Mouse (Mus musculus) limb, embryonic 14.5 days (tissue): ENCODE measurements at regions not wholly inside any gene's neighbourhood (a gene's known extent, or its start where the extent isn't known, plus 50 kb on each side); places are given as distances from the start of the nearest gene placed in this dataset.

Source experiments
- ATAC-seq: fragments of 200-750 bp; cut with Nextera tagmentation; 2 replicates; pipeline ENCODE4 v1.8.0; 2017; ENCODE audit warnings: low read depth, moderate number of reproducible peaks, moderate TSS enrichment; ENCODE audit not compliant: low FRiP score
- DNase-seq: peaks from one replicate; pipeline ENCODE4 v3.0.0-alpha.2; 2015; ENCODE audit warnings: low spot score
- H3K27ac ChIP-seq: fragments of 300-500 bp; sonication (generic); replicated peaks from 2 replicates; pipeline ENCODE4 v1.5.1; 2014; ENCODE audit warnings: low read depth, mild to moderate bottlenecking, low read length, moderate library complexity, mixed read lengths
- H3K27me3 ChIP-seq: fragments of 300-500 bp; sonication (generic); 2 replicates; pipeline ENCODE4 v1.6.1; 2014; ENCODE audit warnings: low read length, mixed read lengths; ENCODE audit not compliant: control insufficient read depth, insufficient read depth
- H3K36me3 ChIP-seq: fragments of 300-500 bp; sonication (generic); 2 replicates; pipeline ENCODE4 v1.6.1; 2014; ENCODE audit warnings: mild to moderate bottlenecking, low read length, moderate library complexity, mixed read lengths; ENCODE audit not compliant: control insufficient read depth, insufficient read depth
- H3K4me1 ChIP-seq: fragments of 300-500 bp; sonication (generic); 2 replicates; pipeline ENCODE4 v1.6.1; 2014; ENCODE audit warnings: antibody characterized with exemption, low read length, mixed read lengths; ENCODE audit not compliant: control insufficient read depth, insufficient read depth
- H3K4me2 ChIP-seq: fragments of 300-500 bp; sonication (generic); replicated peaks from 2 replicates; pipeline ENCODE4 v1.6.1; 2014; ENCODE audit warnings: low read depth, mild to moderate bottlenecking, low read length, moderate library complexity; ENCODE audit not compliant: severe bottlenecking
- H3K4me3 ChIP-seq: fragments of 300-500 bp; sonication (generic); replicated peaks from 2 replicates; pipeline ENCODE4 v1.5.1; 2014; ENCODE audit warnings: low read length
- H3K9ac ChIP-seq: fragments of 300-500 bp; sonication (generic); 2 replicates; pipeline ENCODE4 v1.6.1; 2014; ENCODE audit warnings: mild to moderate bottlenecking, low read depth, low read length, moderate library complexity; ENCODE audit not compliant: severe bottlenecking
- H3K9me3 ChIP-seq: fragments of 300-500 bp; sonication (generic); 2 replicates; pipeline ENCODE4 v1.6.1; 2016; ENCODE audit warnings: low read length; ENCODE audit not compliant: control insufficient read depth
- POLR2A ChIP-seq: fragments of 200-500 bp; IDR thresholded peaks from 2 replicates; pipeline ENCODE4 v1.8.0; 2012; ENCODE audit warnings: inconsistent platforms, mild to moderate bottlenecking, moderate library complexity, borderline replicate concordance; ENCODE audit not compliant: insufficient read depth, insufficient read length; ENCODE audit errors: extremely low read depth
- WGBS: fragments of 180-500 bp; shearing (Covaris S2); extraction: QIAGEN DNeasy Blood & Tissue Kit; methylation state at CpG from one replicate; pipeline ENCODE4 v1.1.7; 2014; 5-methylcytosine and 5-hydroxymethylcytosine counted together

GRCm38 (mm10) chr13:118849541-118849940 is 179.9 kb downstream of the Fgf10 start:
- no peak overlapping the region for H3K4me3 ChIP-seq
- H3K27me3 ChIP-seq: no peaks in the 10 kb centered on the region
- H3K27ac ChIP-seq: no peak overlapping the region
- no peak for DNase-seq
- H3K9me3 ChIP-seq: no peaks in the 10 kb centered on the region
- no peaks in the 10 kb centered on the region for H3K36me3 ChIP-seq
- no peak overlapping the region for H3K4me2 ChIP-seq
- H3K9ac ChIP-seq: no peak overlapping the region
- TF ChIP-seq POLR2A: no peak
- 89% methylated on average over 5 of the region's 5 CpGs for WGBS
- H3K4me1 ChIP-seq: 0 out of 2 replicates have a peak, but pooled peaks cover 3% of the 10 kb centered on the region
- no peak for ATAC-seq

GRCm38 (mm10) chr13:118850708-118851107 is 181.1 kb downstream of the Fgf10 start:
- Histone ChIP-seq H3K9ac (no peak overlapping the region), H3K27ac (no peak overlapping the region), H3K4me3 (no peak overlapping the region), H3K9me3 (no peaks in the 10 kb centered on the region), H3K36me3 (no peaks in the 10 kb centered on the region), H3K4me1 (0 out of 2 replicates have a peak, but pooled peaks cover 3% of the 10 kb centered on the region), H3K27me3 (no peaks in the 10 kb centered on the region), H3K4me2 (no peak overlapping the region)
- no peak for ATAC-seq
- WGBS: 81% methylated on average over 8 of the region's 8 CpGs
- no peak for DNase-seq
- no peak for TF ChIP-seq POLR2A

- H3K4me1 ChIP-seq: 0 out of 2 replicates have a peak, but pooled peaks cover 4% of the 10 kb centered on the region
- no peaks in the 10 kb centered on the region for H3K36me3 ChIP-seq
- H3K27ac ChIP-seq: no peak overlapping the region
- no peak for TF ChIP-seq POLR2A
- DNase-seq: peak; percentile 59
- H3K27me3 ChIP-seq: no peaks in the 10 kb centered on the region
- H3K9ac ChIP-seq: no peak overlapping the region
- peak; percentile 53 for ATAC-seq
- 23% methylated on average over 9 of the region's 9 CpGs for WGBS
- H3K9me3 ChIP-seq: no peaks in the 10 kb centered on the region
- no peak overlapping the region for H3K4me3 ChIP-seq
- no peak overlapping the region for H3K4me2 ChIP-seq
Observed at GRCm38 (mm10) chr13:118886339-118886810, 216.8 kb downstream of the Fgf10 start.

GRCm38 (mm10) chr13:118895079-118895478 is 225.5 kb downstream of the Fgf10 start:
- Histone ChIP-seq H3K36me3 (no peaks in the 10 kb centered on the region), H3K4me2 (no peak overlapping the region), H3K9ac (no peak overlapping the region), H3K27me3 (no peaks in the 10 kb centered on the region), H3K27ac (no peak overlapping the region), H3K4me1 (no peaks in the 10 kb centered on the region), H3K9me3 (no peaks in the 10 kb centered on the region), H3K4me3 (no peak overlapping the region)
- 48% methylated on average over 4 of the region's 4 CpGs for WGBS
- DNase-seq (no peak), ATAC-seq (no peak)
- TF ChIP-seq POLR2A: no peak

GRCm38 (mm10) chr13:118901950-118902349 is 232.4 kb downstream of the Fgf10 start:
- Histone ChIP-seq H3K4me1 (no peaks in the 10 kb centered on the region), H3K9me3 (no peaks in the 10 kb centered on the region), H3K36me3 (no peaks in the 10 kb centered on the region), H3K27ac (no peak overlapping the region), H3K9ac (no peak overlapping the region), H3K27me3 (no peaks in the 10 kb centered on the region), H3K4me3 (no peak overlapping the region), H3K4me2 (no peak overlapping the region)
- no peak for DNase-seq
- no peak for ATAC-seq
- WGBS: 77% methylated on average over 2 of the region's 2 CpGs
- TF ChIP-seq POLR2A: no peak

GRCm38 (mm10) chr13:118910351-118910750 is 240.8 kb downstream of the Fgf10 start:
- ATAC-seq (peak; percentile 53; the same call in 1 of the 2 replicates), DNase-seq (peak; percentile 57)
- Histone ChIP-seq H3K27me3 (no peaks in the 10 kb centered on the region), H3K27ac (no peak overlapping the region), H3K4me2 (no peak overlapping the region), H3K9ac (no peak overlapping the region), H3K4me3 (no peak overlapping the region), H3K36me3 (no peaks in the 10 kb centered on the region), H3K9me3 (no peaks in the 10 kb centered on the region), H3K4me1 (0 out of 2 replicates have a peak, but pooled peaks cover 4% of the 10 kb centered on the region)
- WGBS: 37% methylated on average over 2 of the region's 2 CpGs
- no peak for TF ChIP-seq POLR2A
